Mouse (Mus musculus) cortical plate, adult 2 months (tissue): ENCODE measurements around the gene St6galnac5. TPM values are rescaled to one million over a fixed set of nuclear protein-coding genes. Genes with fewer than 3 reads are reported as not detected.

Source experiments
- H3K27ac ChIP-seq: fragments of 200-500 bp; 2 replicates; pipeline ENCODE4 v1.5.1; 2012; ENCODE audit warnings: low read length, control low read depth, inconsistent platforms; ENCODE audit not compliant: insufficient read depth
- H3K4me1 ChIP-seq: fragments of 200-500 bp; 2 replicates; pipeline ENCODE4 v1.6.1; 2011; ENCODE audit warnings: low read length; ENCODE audit not compliant: control insufficient read depth, insufficient read depth
- H3K4me3 ChIP-seq: fragments of 200-500 bp; 2 replicates; pipeline ENCODE4 v1.5.1; 2011; ENCODE audit warnings: mild to moderate bottlenecking, low read length, control low read depth; ENCODE audit not compliant: insufficient read depth
- CTCF ChIP-seq: fragments of 200-500 bp; IDR thresholded peaks from 2 replicates; pipeline ENCODE4 v1.5.1; 2011; ENCODE audit warnings: mild to moderate bottlenecking, control low read depth, low read length; ENCODE audit not compliant: insufficient read depth; ENCODE audit errors: extremely low read depth
- POLR2A ChIP-seq: fragments of 200-500 bp; IDR thresholded peaks from 2 replicates; pipeline ENCODE4 v1.6.1; 2011; ENCODE audit warnings: mild to moderate bottlenecking, low read length, control low read depth; ENCODE audit not compliant: insufficient read depth; ENCODE audit errors: extremely low read depth
- polyA plus RNA-seq: library from polyadenylated mRNA; depleted of rRNA; stranded (reverse); fragments of >200 nt; gene quantifications from 2 replicates; pipeline ENCODE4 v1.2.3, GENCODE M21; 2012

Gene St6galnac5
- polyA plus RNA-seq, 1 experiment, result 28.7 TPM

- no peak overlapping the region for H3K4me3 ChIP-seq
- H3K27ac ChIP-seq, result no peak overlapping the region
- peaks cover 1% of the 10 kb centered on the region; the same call in 1 of the 2 replicates for H3K4me1 ChIP-seq
- TF ChIP-seq POLR2A (no peak), CTCF (no peak)
Observed at GRCm38 (mm10) chr3:152923530-152923929, 58.5 kb downstream of the St6galnac5 start.

- no peak overlapping the region for H3K27ac ChIP-seq
- H3K4me1 ChIP-seq, result no peaks in the 10 kb centered on the region
- no peak overlapping the region for H3K4me3 ChIP-seq
- TF ChIP-seq CTCF, result no peak
- no peak for TF ChIP-seq POLR2A
Observed at GRCm38 (mm10) chr3:152920365-152920764, 61.7 kb downstream of the St6galnac5 start.

- no peak for TF ChIP-seq POLR2A
- TF ChIP-seq CTCF, result no peak
- Histone ChIP-seq H3K27ac (no peak overlapping the region), H3K4me1 (no peaks in the 10 kb centered on the region), H3K4me3 (no peak overlapping the region)
Observed at GRCm38 (mm10) chr3:152919101-152919500, 62.9 kb downstream of the St6galnac5 start.

- no peak for TF ChIP-seq CTCF
- TF ChIP-seq POLR2A, result no peak
- Histone ChIP-seq H3K4me3 (no peak overlapping the region), H3K4me1 (no peaks in the 10 kb centered on the region), H3K27ac (no peak overlapping the region)
Observed at GRCm38 (mm10) chr3:152917579-152917978, 64.5 kb downstream of the St6galnac5 start.

- H3K4me3 ChIP-seq, result no peak overlapping the region
- 0 out of 2 replicates have a peak, but pooled peaks cover 1% of the 10 kb centered on the region for H3K4me1 ChIP-seq
- TF ChIP-seq POLR2A (no peak), CTCF (no peak)
- H3K27ac ChIP-seq, result no peak overlapping the region
Observed at GRCm38 (mm10) chr3:152914376-152914775, 67.7 kb downstream of the St6galnac5 start.

- H3K4me1 ChIP-seq, result 0 out of 2 replicates have a peak, but pooled peaks cover 2% of the 10 kb centered on the region
- TF ChIP-seq POLR2A, result no peak
- TF ChIP-seq CTCF, result no peak
- H3K4me3 ChIP-seq, result no peak overlapping the region
- no peak overlapping the region for H3K27ac ChIP-seq
Observed at GRCm38 (mm10) chr3:152913625-152914024, 68.4 kb downstream of the St6galnac5 start.

- TF ChIP-seq POLR2A, result no peak
- no peak for TF ChIP-seq CTCF
- H3K4me1 ChIP-seq, result 0 out of 2 replicates have a peak, but pooled peaks cover 2% of the 10 kb centered on the region
- no peak overlapping the region for H3K4me3 ChIP-seq
- H3K27ac ChIP-seq, result no peak overlapping the region
Observed at GRCm38 (mm10) chr3:152913150-152913549, 68.9 kb downstream of the St6galnac5 start.

- 0 out of 2 replicates have a peak, but pooled peaks cover 2% of the 10 kb centered on the region for H3K4me1 ChIP-seq
- no peak overlapping the region for H3K4me3 ChIP-seq
- no peak for TF ChIP-seq CTCF
- no peak for TF ChIP-seq POLR2A
- H3K27ac ChIP-seq, result no peak overlapping the region
Observed at GRCm38 (mm10) chr3:152912216-152913101, 69.6 kb downstream of the St6galnac5 start.

GRCm38 (mm10) chr3:152911578-152911977 lies 70.5 kb downstream of the St6galnac5 start:
- Histone ChIP-seq H3K4me1 (0 out of 2 replicates have a peak, but pooled peaks cover 2% of the 10 kb centered on the region), H3K27ac (no peak overlapping the region), H3K4me3 (no peak overlapping the region)
- TF ChIP-seq POLR2A (no peak), CTCF (no peak)

- Histone ChIP-seq H3K27ac (no peak overlapping the region), H3K4me1 (peaks cover 11% of the 10 kb centered on the region), H3K4me3 (no peak overlapping the region)
- TF ChIP-seq POLR2A, result no peak
- TF ChIP-seq CTCF, result no peak
Observed at GRCm38 (mm10) chr3:152907683-152908082, 74.4 kb downstream of the St6galnac5 start.
